Mouse (Mus musculus): ENCODE data around the gene Cs.

Cs gene

GRCm38 (mm10) chr10:128403931-128404330 is 66.4 kb downstream of the Cs start:
- DNase-seq (ENCODE audit: low read depth, low spot score), result no peak

- peak; percentile 64 for DNase-seq (ENCODE audit: low read depth, low spot score)
Measured at GRCm38 (mm10) chr10:128408591-128409535, 71.3 kb downstream of the Cs start.

- DNase-seq (ENCODE audit: low read depth, low spot score), result peak; percentile 99
Measured at GRCm38 (mm10) chr10:128409692-128410559, 72.4 kb downstream of the Cs start.

- DNase-seq (ENCODE audit: low read depth, low spot score), result peak; percentile 62
Measured at GRCm38 (mm10) chr10:128410560-128410845, 73.0 kb downstream of the Cs start.

GRCm38 (mm10) chr10:128411211-128412054 is 73.9 kb downstream of the Cs start, which contains the start of the genes Nabp2 and Rnf41:
Nabp2 (minus strand) TSS chr10:128411492.
Rnf41 (plus strand) TSS chr10:128411657.
- peak; percentile 99 for DNase-seq (ENCODE audit: low read depth, low spot score)

- no peak for DNase-seq (ENCODE audit: low read depth, low spot score)
Measured at GRCm38 (mm10) chr10:128412055-128412381, 74.5 kb downstream of the Cs start.

All from ZHBTc4 (cell line).